Mouse (Mus musculus) neural tube, embryonic 10.5 days (tissue): Measurements from ENCODE around the gene Mylk.
"Not testable (repeated sequence)": the region's sequence is repeated elsewhere in the genome, so short reads cannot be mapped to it uniquely, and the experiment has no call there.

Experiments used
- DNase-seq: peaks from one replicate; pipeline ENCODE4 v3.0.0-alpha.2; 2017; ENCODE audit warnings: low spot score; ENCODE audit errors: extremely low spot score

The Mylk gene

GRCm38 (mm10) chr16:34768436-34768835 is 23.4 kb downstream of the Mylk start:
- no peak for DNase-seq

DNA sequence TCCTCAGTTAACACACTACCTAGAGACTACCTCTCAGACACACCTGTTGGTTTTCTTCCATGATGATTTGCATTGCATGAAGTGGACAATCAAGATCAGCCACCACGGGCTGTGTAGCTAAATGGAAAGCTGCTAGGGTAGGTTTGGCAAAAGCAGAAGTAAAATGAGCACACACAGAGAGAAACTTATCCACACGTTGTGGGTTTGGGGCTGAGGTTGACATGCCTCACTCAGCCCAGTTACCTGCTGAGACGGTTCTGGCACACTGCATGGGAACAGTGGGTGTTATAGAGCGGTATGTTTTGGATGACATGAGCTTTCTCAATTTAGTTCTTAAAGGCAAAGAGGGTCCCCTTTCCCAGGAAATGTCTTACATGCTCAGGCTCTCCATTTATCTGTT is 25.1 kb downstream of the Mylk start:
- DNase-seq, result no peak

DNA sequence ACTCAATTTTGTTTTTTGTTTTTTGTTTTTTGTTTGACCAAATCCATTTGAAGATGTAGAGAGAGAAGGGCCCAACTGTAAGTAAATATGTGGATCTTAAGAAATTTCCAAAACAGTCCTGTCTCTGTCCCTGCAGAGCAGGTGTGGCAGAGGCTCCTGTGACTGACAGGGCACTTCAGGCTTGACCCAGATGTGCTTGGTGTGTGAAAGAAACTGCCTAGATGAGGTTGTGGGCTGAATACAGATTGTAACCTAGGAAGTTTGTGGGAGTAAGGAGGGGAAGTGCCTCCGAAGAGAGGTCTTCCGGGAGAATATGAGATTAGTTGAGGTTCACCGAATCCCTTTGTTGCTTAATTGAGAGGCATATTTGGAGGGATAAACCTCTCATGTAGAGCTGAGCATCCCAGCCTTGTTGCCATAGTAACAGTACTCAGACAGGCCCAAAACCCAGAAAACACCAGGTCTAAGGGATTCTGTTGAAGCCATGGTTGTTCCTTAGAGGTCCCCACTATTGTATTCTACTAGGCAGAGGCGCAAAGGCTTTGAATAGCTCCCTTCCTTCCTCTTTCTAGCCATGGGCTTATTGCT is 27.5 kb downstream of the Mylk start:
- DNase-seq, result no peak

- no peak for DNase-seq
Measured at GRCm38 (mm10) chr16:34782442-34782841, 37.4 kb downstream of the Mylk start.

DNA sequence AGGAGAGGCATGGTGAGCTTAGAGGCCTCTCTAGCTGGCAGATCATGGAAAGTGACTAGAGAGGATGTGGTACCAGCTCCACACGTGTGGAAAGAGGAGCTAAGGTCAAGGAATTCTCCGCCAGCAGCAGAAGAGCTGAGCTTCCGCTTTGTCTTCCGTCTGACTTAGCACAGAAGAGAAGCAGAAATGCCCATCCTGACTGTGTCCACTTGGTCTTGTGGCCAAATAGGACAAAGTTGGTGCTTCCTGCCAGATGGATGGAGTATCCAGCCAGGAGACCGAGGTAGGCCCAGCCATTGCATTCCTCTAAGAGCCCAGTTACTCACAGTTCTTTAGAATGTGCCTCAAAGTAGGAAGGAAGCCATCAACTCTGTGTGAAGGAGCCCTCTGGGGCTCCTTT is 38.5 kb downstream of the Mylk start:
- DNase-seq, result no peak

DNA sequence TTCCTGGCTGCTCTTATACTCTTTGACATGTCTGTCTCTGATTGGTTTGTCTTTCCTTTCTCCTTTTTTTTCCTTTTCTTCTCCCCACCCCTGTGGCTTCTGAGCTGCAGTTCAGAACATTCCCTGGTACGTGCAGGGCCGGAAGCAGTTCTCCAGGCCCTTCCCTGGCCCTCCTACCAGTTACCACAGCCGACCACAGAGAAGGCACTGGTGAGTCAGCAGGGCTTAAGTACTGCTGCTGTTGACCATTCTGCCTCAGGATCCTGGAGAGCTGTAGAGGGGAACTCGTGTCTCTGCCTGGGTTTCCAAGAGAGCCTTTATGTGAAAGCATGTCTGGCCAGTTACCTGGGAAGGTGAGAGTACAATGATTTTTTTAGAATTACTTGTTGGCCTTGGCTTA is 39.7 kb downstream of the Mylk start:
- no peak for DNase-seq

DNA sequence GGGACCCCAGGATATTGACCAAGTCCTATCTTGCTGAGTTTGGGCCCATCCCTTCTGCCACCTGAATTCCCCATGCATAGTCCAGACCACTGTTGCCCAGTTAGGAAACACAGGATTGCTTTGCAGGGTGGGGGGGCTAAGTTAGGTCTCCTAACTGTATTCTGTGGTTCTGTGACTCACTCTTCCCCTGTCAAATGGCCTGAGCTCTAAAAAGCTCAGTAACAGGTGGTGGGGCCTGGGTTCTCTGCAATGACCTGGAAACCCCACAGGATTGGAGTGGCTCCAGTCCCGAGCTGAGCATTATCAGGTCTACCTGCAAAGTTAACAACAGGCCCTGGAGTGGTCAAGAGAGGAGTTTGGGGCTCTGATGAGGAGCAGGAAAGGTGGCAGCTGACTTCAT is 47.5 kb downstream of the Mylk start:
- no peak for DNase-seq

GRCm38 (mm10) chr16:34793000-34793399 is 48.0 kb downstream of the Mylk start:
- DNase-seq, result no peak

DNA sequence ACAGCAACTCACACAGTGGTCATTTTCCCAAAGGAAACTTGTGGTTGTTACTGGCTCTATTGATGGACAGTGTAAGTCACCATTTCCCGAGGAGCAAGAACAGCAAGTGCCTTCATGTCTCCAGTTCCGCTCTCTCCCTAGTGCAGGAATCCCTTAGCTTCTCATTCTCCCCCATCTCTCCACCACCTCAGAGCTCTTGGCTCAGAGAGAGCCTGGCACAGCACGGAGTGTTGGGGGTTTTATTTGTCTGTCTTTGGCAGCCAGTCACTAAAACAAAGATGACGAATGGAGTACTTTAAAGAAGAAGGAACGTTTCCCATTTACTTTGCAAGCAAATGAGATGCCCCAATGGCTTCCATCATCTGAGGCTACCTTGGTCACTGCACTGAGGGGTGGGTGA is 56.2 kb downstream of the Mylk start:
- DNase-seq, result no peak

DNA sequence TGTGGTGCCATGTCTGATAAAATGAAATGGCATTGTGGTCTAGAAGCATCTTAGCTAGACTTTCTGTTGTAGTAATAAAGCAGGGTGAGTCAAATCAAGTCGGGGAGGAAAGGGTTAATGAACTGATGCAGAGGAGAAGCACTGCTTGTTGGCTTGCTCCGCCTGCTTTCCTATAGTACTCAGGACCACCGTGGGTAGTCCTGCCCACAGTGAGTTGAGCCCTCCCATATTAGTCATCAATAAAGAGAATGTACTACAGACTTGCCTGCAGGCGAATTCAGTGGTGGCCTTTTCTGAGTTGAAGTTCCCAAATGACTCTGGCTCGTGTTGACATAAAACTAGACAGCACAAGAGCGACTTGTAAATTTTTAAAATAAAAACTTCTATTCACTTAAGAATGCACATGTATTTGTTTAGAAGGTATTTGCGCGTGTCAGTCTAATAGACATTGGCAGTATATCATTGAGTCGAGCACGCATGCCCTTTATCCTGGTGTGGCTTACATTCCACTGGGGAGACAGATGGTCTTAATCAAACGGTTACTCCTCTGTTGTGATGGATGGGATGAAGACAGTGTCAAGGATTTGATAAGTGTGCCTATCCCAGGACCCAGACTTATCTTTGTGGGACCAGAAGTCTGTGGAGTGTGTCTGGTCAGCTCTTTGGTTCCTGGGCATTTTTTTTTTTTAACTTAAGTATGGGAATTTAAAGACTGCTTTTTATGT is 59.4 kb downstream of the Mylk start:
- no peak for DNase-seq

DNA sequence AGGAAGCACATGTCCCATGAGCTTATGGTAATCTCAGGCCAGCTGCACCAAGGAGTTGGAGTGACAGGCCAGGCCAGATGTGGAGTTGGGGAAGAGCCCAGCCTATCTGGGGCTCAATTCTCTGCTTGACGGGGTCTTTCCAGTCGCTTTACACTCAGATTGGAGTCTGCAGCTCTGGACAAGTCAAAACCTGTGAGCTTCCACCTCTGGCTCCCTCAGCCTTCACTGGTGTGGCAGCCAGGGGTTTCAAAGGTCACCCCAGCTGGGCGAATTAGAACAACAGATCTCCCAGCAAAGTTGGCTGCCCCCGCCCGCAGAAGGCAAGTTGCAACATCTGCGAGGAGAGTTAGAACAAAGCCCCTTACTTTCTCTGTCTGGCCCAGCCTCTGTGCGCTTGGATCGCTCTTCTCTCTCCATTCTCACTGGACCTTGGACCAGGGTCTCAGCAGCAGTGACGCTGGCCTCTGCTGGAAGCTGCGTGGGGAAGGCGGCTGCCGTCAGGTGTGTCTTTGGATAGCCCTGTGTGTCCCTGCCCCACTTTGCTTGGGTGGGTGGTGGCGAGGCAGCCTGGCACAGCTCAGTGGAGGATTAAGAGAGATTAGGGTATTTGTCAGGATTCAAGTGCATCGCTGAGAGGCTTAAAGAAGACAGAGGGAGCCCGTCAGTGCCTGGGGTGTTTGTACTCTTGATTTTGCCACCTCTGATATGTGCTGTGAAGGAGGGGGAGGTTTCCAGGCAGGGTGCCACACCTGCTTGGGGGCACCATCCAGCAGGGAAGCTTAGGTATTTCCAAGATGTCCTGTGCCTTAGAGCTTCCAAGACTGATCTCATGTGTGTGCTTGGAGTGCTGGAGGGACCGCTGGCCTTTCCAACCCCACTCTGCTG is 62.1 kb downstream of the Mylk start:
- DNase-seq, result peak; percentile 50

DNA sequence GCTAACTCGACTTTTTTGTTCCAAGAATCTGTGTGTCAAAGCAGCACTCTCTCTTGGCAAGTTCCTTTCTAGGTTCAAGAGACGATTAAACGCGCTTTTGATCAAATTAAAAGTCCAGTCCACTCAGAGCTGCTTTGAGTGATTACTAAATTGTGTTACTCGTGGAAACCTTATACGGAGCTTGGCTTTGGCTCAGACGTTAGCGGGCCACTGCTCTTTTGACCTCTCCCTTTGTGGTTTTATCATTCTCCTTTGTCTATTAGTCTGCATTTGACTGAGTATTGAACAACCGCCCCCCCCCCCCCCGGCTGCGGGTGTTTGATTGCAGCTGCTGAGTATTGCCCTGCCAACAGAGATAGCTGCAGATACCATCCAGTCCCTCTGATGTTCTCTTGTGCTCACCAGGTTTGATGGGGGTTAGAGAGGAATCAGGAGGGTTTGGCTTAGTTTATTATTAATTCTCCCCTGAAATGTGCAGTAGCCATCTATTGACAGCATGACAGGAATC is 62.8 kb downstream of the Mylk start:
- no peak for DNase-seq

DNA sequence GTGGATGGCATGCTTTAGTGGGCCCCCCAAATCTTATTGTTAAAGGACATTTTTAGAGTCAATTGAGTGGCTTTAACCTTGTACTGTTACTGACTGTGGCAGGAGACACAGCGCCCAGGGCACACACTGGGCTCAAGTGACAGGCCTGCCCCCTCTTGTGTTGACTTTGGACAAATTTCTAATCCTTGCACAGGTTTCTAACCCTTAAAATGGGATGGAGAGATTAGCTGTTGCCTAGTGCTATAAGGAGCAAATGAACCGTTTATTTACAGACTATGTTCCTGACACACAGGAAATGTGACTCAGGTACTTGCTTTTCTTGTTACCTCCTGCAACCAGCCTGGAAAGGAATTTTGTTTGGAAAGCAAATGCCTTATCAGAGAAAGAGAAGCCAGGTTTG is 67.2 kb downstream of the Mylk start:
- no peak for DNase-seq

DNA sequence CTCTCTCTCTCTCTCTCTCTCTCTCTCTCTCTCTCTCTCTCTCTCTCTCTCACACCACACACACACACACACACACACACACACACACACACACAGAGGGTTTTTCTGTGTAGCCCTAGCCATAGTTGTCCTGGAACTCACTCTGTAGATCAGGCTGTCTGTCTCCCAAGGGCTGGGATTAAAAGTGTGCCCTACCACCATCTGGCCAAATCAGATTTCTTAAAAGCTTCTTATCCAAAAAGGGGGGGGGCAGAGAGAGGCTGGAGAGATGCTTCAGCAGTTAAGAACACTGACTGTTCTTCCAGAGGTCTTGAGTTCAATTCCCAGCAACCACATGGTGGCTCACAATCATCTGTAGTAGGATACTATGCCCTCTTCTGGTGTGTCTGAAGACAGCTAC is 68.2 kb downstream of the Mylk start:
- not testable (repeated sequence) for DNase-seq

DNA sequence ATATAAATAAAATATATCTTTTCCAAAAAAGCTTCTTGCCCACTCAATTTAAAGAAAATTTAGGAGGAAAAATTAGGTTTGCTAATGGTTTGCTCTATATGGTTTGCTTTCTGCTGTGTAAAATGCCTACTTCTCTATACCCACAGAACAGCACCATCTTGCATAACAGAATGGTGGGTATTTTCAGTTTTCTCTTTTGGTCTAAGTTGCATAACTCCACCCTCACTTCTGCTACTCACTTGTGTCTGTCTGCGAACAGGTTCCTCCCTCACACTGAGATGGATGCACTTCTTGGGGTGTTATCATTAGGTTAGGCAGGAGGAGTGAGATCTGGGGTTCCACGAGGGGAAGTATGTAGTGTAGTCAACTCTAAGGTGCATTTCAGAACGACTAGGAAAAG is 68.6 kb downstream of the Mylk start:
- DNase-seq, result no peak

DNA sequence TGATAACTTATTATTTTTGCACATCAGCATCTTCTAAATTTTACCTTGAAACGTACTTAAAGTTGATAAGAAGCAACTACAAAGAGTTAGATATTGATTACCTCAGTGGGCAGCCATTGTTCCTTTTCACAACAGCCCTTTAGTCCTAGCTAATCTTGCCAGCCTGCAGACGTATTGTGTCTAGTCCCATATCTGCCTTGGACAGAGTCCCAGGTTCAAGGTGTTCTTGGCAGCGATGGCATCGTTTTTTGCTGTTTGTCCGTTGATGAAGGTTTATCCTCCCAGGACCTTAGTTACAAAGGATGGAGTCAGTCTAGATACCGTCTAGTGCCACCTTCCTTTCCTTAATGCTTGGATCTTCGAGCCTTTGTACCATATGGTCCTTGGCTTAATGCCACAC is 69.6 kb downstream of the Mylk start:
- DNase-seq, result no peak

DNA sequence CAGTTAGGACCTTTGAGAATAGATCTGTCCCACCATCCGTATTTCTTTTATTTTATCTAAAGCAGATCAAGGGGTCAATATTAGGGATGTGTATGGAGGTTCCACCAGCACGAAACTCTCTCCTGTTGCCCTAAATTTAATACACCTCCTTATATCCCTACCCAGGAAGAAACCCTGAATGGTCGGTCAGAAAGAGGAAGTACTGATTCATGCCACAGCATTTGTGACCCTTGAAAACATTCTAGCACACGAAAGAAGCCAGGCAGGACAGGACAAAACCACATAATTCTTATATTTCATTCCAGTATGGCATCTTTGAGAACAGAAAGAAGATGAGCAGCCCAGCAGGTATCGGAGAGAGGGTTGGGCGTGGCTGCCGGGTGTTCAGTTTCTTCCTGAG is 71.5 kb downstream of the Mylk start:
- no peak for DNase-seq

DNA sequence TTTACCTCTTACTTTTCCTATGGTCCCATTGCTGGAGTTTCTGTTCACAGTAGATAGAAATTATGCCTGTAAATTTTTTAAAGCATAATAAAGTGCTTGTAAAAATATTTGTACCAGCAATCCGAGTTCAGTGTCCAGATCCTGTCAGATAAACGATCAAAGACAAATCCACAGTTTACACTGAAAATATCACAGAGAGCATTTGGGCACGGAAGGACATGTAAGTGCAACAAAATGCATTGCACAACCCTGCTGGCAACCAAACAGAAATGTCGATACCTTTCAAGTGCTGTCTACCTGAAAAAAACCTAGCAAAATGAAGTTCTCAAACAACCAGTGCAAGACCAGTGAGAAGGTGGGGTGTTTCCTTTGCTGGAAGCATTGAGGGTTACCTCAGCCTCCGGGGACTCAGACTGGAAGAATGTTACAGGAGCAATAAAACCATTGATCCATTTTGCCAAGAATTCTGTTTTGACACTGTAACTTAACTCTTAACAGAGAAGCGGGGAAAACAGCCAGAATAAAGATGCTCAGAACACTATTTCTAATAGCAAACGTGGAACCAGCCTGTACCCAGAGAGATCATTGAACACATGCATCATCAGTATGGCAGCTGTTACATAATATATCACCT is 80.2 kb downstream of the Mylk start:
- DNase-seq, result no peak

DNA sequence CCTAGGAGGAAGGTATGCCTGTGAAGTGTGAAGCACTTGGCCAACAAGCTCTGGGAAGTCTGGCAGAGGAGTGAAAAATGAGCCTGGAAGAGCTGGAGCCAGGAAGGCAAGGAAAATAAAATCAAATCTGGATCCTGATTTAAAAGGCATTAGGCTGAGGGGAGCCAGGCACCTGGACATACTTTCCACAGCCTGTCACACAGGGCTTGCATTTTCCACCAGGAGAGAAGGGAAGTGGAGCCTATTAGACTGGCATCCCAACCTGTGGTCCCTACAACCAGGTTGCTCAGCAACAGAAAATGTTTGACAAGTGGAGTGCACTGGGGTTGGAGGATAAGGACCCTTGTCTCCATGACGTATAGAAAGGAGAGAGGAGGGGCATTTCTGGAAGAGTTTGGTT is 89.5 kb downstream of the Mylk start:
- no peak for DNase-seq

DNA sequence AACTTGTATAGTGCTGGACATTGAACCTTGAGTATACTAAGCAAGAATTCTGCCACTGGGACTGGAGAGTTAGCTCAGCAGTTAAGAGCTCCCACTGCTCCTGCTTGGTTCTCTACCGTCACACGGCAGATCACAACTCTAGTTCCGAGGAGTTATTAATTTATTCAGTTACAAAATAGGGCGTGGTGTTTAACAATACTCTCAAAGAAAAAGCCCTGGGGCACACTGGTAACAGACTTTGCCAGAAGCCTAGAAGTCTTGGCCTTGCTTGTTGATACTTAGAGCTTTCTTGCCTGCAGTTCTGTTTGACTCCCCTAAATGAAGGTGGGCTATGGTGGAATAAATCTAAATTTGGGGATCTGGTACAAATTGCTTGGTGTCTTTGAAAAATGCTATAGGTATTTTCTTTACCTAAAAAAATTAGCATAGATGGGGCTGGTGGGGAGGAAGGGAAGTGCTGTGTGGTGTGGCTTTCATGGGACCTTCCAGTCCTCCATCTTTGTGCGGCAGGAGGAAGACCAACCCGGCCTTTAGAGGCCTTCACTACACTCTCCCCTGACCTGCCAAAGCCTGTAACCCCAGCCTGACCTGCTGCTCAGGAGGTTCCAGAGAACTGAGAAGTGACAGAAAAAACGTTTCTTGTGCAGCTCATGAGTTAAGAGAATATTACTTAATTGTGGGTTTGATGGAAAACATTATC is 94.1 kb downstream of the Mylk start:
- DNase-seq, result no peak

DNA sequence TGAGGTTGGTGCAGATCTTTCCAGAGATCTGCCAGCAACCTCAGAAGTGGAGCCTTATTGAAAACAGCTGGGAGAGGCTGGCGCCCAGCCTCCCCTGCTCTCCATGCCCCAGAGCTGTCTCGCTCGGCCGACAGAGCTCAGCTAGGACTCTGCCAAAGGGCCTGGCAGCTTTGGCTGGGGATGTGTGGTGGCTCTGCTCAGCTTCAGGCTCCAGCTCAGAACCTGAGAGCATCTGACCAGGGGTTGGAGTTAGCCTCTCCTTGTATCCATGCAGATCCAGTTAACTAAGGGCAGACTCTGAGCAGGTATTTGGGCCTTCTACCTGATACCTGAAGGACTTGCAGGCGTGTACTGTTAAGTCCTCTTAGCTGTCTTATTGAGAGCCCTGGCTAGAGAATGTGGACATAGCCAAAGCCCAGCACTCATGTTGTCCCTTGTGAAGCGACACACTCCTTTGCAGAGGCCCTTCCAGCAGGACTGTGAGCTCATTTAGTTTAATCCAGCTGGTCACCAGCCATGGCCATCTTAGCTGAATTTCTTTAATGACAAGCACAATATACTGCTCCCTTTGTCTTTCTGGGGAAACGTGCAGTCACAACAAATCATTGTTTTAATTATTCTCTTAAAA is 94.8 kb downstream of the Mylk start:
- DNase-seq, result no peak
